Mouse (Mus musculus): Measurements from ENCODE around the gene Ackr3. TPM values are rescaled to one million over a fixed set of nuclear protein-coding genes. Genes with fewer than 3 reads are reported as not detected.

The Ackr3 gene
- total RNA-seq, 2 experiments from 2014 or later: 16.6 to 16.7 TPM

DNA sequence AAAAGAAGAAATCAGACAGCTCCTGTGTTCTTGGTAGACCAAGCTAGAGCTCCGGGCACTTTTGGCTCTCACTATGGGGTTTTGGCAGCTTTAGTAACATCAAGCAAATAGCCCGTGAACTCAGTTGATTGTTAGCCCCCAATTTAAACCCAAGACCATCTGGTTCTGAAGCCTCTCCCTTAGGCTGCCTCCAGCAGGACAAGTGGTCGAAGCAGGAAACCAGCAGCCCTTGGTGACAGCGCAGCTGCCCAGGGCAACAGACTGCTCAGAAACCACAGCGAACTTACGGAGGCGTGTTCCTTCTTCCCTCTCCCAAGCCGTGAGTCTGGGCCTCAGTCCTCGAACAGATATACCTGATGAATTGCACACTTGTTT, 24.5 kb downstream of the Ackr3 start:
- no peak for DNase-seq

DNA sequence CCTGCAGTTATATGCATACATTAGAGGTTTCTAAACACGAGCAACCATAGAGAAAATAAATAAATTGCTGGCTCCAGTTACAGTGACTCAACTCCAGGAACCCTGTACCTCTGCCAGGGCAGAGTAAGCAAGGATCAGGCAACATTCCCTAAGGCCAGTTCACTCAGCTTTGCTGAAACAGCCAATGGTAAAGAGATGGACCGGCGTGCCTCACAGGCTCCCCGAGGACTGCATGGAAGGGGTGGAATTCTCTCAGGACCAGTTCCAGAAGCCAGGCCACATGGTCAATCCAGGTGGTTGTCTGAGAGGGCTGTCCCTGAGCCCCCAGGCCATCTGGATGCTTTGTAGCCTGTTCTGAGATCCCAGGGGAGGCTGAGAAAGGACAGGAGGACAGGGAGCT, 26.8 kb downstream of the Ackr3 start:
- DNase-seq: no peak

DNA sequence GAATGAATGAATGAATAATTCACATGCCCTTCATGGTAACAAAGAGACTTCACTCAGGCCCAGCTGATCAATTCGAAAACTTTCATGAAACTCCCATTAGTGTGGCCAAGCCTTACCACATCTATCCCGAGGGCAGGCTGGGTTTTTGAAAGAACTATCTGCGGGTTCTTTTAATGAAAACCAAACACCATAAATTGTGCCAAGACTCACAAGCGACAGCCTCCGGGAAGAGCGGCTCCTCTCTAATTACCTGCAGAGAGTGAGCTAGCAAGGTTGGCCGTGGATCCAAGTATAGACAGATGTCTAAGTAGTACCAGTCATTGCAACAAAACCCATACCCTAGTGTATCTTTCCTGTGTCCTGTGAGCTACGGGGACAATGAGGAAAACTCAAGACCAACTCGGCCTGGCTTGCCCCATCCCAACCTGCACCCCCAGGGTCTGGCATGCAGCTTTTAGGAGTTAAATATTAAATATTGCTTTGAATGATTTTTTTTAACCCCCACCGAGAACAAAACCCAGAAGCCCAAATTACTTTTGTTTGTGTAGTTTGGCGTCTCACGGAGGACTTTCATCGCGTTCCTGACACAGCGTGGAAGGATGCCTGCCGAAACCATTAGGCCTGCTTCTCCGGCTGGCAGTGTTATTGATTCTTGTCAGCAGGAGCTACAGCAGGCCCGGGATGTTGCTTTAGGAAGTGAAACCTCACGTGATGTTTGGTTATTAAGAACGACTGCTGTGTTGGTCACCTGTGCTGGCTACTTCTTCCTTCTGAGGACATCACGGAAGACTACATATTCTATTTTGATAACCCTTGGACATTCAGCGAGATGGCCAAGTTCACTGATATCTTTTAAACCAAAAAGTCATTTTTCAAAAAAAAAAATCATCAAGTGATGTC, 28.1 kb downstream of the Ackr3 start:
- no peak for DNase-seq

DNA sequence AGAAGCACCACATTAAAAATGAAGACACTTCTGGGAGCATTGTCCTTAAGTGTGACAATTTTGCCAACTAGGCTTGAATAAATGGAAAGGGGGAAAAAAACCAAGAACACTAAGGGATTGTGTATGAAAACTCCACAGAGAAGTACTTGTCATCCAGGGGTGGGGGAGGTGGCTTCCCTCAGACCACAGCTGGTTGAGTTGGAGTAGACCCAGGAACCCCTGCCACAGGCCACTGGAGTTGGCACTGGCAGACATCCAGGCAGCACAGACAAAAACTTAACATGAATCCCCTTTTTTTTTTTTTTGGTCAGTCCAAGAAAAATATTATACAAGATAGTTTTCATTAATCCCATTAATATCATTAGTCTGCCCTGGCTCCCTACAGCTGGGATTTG, 28.7 kb downstream of the Ackr3 start:
- no peak for DNase-seq

DNA sequence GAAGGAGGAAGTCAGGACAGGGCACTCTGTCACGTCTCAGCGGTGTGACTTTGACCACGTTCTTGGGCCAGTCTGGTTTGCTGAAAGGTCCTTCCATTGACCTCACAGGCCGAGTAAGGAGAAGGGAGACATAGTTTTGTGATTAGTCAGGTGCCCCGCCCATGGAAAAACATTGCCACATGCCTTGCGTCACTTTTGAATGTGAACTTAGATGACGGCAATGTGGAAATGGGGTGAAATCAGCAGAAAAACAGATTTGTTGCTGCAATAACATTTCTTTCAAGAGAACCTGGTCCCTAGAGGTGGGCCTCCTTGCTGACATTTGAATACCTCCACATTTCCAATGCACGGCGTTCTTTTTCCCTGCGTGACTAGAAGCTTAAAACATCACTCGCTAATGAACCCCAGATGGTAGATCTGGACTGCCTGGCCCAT, 30.9 kb downstream of the Ackr3 start:
- no peak for DNase-seq

DNA sequence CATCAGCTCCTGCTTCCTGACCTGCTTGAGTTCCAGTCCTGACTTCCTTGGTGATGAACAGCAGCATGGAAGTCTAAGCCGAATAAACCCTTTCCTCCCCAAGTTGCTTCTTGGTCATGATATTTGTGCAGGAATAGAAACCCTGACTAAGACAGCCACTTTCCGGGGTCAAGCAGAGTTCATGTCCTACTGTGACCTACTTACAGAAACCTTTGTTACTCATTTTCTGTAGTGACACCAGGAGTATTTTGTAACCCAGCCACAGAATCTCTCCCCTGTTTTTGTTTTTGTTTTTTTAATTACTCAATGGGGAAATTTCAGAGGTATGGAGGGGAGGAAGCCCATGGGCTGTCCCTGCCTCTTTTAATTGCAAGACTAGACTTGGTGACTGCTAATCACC, 32.9 kb downstream of the Ackr3 start:
- DNase-seq: no peak

DNA sequence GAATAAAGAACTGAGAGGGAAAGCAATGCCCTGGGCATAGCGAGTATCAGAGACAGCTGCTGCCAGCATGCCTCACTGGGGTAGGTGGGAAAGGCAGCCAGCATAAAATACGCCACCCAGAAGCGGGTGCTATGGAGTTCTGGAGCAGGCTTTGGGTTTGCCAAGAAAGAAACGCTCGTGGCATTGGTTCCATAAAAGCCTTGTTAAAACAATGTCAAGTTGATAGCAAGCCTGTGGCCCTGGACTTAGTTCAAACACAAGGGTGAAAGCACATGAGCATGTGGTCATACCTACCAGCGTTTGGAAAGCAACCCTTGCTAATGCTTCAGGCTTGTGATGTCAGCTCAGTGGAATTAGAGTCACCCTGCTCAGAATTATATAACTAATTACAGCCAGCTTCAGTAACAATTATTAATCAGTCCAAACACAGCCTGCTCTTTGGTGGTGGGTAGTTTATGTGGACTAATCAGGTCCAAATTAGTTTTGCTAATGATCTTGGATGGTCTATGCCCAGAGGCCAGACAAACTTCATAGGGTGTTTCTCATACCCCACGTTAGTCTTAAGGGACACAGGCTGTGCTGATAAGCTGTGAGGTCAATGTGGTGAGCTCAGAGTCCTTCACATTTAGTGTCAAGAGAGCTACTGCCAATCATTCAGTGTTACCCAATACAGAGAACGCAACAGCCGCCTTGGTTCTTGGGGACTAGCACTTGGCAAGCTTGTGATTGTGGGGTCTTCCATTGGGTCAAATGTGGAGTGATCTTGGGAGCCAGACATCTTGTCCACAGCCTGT, 34.5 kb downstream of the Ackr3 start:
- no peak for DNase-seq

DNA sequence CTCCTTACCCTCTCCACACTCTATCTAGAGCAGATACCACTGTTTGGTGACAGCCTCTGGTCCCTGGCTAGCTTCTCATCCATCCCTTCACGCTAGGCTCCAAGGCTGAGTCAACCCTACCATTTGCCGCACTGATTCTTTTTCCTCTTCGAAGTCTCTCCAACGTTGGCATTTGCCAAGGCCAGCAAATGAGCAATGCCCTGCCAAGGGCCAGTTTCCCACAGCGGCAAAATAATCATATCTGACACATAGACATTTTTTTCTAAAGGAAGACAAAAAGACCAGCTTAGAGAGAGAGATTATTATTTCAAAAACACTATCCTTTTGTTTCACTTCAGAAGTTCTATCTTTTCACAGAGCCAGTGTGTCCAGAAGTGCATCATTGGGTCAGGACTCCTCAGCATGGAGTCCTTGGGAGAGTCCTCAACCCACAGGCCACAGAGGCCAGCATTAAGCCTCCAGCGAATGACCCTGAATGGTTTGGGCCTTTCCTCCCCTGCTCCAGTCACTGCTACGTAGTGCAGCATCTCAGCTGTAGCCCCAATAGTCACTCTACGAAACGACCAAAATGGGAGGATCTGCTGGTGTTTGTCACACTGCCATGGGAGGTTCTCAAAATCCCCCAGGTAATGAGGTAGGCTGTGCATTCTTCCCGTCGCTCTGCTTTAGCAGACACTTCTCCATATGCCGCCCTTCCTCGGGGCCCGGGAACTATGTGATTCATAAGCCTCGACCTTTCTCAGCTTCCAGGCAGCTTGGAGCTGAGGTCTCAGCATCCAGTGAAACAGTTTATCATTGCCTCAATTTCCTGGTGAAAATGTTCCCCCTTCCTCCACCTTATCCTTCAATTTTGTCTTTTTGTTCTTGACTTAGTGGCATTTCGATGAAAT, 35.8 kb downstream of the Ackr3 start:
- no peak for DNase-seq

DNA sequence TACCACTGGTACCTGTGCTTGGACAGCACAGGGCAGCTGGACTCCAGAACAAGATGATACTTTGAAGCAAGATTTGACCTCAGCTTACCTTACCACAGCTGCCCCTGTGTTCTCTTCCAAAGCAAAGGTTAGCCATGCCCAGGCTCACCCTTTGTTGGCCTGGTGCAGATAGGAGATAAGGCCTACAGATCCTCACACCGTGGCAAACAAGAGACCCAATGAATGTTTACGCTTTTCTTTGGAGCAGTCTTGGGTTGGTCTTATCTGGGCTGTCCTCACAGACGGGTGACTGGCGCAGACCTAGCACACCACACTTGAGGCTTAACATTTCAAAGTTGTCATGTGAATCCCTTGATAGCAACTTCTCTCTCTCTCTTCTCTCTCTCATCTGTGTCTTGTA, 36.5 kb downstream of the Ackr3 start:
- no peak for DNase-seq

DNA sequence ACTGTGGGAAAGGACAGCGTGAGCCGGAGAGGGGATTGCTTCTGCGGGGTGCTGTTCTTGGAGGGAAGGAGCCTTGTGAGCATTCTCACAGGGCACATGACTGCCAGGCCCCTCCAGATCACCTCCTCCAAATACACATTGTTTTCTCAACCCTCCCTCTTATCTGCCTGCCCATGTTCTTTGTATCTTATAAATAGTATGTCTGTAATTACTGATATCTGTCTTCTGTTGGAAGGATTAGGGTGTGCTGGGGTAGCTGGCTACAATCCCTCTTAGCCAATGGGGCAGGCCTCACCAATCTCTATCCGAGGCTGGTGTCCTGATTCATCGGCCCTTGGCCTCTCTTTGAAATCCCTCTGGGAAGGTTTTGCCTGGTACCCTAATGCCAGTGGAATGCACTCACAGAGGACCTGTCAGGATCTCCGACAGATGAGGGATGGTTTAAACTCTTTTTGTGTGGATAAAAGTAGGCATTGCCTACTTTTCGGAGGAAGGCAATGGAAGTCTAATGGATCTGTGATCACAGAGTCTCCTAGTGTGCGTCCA, 38.7 kb downstream of the Ackr3 start:
- DNase-seq: no peak

DNA sequence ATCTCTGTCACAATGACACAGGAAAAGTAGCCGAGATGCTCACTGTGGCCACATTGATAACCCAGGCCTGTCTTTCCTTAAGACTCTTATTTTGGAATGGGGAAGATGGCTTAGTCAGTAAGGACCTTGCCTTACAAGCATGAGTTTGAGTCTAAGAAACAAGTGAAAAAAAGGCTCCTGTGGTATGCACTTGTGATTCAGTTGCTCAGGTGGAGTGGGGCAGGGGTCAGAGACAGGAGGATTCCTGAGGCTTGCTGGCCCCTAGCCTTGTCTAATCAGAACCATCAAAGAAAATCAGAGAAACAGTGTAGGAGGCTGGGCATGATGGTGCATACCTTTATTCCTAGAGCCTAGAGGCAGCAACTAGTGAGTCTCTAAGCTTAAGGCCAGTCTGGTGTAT, 40.8 kb downstream of the Ackr3 start:
- no peak for DNase-seq

DNA sequence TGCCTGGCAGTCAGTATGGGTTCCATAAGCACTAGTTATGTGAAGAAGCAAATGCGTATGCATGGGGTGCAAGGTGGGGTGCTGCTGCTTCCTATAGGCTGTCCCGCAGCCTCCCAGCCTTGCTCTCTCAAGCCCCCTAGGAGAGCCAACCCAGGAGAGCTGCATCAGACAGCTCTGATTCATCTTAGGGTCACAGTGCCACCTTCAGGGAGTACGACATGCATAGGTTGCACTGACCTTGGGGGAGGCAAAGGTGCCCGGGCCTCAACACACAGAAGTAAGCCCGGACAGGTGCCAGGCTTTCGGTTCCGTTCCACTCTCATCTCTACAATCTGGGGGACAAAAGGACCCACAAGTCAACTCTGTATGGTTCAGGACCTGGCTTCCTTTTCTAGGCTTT, 41.8 kb downstream of the Ackr3 start:
- no peak for DNase-seq

DNA sequence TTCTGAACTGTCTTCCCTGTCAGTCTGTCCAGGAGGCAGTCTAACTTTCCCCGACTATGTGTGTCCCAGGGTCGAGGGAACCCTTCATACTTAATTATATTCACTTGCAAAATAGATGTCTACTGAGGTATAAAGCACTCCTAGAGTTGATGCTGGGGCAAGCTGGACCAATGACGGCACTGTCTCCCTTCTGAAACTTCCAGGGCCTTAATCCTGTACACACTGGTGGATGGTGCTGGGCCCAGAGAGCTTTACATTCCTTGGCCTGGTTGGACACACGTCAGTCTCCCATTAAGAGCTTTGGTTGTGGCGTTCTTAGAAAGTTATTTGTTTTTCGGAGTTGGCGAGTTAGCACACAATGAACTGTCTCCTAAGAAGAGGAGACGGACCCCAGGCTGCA, 42.3 kb downstream of the Ackr3 start:
- DNase-seq: no peak

DNA sequence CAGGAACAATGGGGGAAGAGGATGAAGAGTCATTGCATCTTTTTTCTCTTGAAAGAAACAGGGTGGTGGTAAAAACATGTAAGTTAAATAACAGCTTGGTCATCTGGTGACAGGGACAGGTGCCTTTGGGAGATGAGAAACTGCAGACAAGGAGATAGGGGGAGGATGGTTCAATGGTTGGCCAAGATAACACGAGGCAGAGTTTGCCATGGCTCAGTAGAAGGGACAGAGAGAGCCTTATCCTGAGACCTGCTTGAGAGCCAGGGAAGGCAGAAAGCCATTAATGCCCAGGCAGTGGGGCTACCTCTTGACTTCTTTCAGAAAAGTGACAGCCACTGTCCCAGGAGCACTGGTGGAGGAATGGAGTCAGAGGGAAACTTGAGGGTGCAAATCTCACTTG, 43.0 kb downstream of the Ackr3 start:
- no peak for DNase-seq

DNA sequence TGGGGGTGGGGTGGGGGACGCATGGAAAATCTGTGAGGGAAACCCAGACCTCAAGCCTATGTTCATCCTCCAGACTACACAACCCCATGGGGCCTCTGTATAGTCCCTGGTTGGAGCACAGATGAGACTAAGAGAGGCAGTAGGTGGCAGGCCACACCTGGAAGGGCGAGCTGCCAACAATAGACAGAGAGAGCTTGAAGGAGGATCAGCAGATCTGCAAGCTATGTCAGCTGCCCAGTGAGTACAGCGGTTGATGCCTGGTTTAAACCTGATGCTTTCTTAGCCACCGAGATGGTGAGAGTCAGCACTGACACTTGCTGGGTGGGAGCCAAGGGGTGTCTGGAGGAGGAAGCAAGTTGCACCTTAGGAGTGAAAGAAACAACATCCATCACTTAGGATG, 43.5 kb downstream of the Ackr3 start:
- no peak for DNase-seq

DNA sequence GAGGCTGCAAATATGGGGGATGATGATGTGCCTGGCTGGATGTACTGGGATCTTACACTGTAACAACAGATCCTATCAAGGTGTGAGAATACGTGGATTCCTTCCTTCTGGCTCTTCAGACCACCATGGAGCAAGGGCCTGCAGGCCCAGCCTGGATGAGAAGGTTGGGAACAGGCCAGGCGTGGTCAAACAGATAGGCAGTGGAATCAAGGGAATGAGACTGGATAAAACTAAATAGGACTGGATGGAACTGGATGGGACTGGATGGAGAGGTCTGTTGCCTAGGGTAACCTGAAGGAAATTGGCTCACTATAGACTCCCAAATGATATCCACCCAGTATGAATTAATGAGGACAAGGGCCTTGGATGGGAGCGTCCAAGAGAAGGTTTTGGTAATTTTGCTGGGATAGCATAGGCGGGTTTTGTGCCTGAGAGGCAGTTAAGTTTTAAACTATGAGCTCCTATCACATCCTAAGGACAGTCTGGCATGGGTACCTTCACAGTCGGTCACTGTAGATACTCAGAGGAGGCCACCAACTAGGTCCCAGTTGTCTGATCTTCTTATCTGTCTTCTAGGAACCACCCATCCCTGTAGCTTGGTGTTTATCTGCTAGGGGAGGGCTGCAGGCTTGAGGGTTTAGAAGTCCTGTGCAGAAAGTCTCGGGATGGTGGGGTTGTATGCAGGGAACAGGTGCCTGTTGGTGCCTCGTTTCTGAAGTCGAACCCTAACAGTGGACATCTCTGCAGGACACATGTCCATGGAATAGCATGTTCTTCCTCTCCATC, 44.2 kb downstream of the Ackr3 start:
- DNase-seq: no peak

DNA sequence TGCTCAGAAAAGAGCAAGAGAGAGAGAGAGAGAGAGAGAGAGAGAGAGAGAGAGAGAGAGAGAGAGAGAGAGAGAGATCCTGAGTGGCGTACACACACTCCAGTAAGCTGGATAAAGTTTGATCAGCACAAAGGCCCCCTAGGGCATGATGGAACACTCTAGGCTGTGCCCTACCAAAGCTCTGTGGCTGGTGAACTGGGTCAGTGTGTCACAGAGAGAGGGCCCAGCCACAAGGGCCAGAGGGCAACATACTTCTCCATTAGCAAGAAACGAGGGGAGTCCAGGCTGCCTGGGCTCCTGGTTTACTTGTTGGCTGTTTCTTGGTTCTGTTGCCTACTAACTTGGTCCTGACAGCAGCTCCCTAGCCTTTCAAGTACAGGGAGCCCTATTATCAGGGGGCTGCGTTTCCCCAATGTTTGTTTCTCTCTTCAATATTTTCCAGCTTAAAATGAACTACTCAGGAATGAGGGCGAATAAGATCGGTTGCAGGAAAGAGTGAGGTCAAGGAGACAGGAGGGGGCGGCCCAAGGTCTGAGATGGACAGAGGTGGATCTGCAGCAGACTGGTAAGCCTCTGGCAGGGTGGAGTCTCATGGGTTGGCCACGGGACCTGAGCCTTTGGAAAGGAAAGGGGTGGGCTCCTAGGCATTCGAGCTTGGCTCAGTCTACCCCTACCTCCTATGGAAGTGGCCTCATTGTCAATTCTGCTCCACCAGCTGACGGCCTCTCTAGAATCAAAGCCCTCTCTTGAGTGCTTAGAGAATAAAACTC, 45.4 kb downstream of the Ackr3 start:
- no peak for DNase-seq

DNA sequence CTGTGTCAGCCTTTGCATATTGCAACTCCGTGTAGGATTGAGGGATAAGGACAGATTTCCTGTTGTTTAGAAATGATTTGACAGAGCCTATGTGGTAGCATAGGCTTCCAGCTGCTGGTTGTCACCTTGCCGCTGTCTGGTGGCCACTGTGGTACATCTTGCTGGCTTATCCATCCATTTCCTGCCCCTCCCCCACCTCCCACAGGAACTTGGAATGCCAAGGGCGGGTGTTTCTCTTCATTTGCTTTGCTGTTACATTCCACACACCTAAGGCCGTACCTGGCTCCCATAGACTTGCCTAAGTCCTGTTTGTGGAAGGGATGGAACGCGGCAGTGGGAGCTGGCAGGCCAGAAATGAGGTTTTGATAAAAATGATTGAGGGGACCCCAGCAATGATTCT, 46.6 kb downstream of the Ackr3 start:
- no peak for DNase-seq

DNA sequence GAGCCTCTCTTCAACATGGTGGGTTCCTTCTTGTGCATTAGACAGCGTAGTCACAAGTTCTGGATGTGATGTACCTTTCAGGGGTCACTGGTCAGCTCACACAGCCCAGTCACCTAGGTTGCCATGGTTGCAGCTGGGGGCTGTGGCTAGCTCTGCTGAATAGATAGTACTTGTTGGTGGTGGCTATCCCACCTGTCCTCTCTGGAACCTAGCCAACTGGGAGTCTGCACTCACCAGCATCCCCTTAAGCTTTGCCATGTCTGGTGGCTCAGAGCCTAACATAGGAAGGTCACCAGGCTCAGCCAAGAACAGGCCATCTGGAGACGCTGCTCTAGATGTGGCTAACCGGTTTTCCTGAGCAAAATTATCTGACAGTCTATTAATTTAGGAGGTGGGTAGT, 47.4 kb downstream of the Ackr3 start:
- DNase-seq: no peak

DNA sequence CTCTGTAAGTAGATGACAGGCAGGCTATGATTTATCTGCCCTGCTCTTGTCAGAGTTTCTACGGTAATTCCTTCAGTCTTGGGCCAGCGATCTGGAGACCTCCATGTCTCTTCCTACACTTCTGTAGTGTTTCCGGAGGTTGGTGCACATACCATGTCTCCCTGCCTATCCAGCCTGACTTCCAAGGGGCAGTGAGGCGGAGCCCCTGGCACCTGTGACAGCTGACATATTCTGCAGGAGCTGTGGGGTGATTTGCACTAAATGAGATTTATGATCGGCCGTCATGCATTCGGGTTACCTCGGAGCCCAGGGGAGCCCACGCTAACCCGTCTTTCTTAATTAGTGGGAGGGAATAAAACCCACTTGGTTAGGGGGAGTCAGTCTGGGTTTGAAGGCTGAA, 49.7 kb downstream of the Ackr3 start:
- DNase-seq: no peak

Data from gastrocnemius, postnatal 10 days (tissue).